Mouse (Mus musculus) C2C12 (cell line): ENCODE data around the gene Smad9. TPM values are rescaled to one million over a fixed set of nuclear protein-coding genes. Genes with fewer than 3 reads are reported as not detected.

Experiments
- H3K27me3 ChIP-seq: one replicate; pipeline ENCODE4 v1.6.1; 2011; ENCODE audit not compliant: control insufficient read depth, insufficient read depth, insufficient read length
- H3K36me3 ChIP-seq: one replicate; pipeline ENCODE4 v1.6.1; 2011; ENCODE audit not compliant: control insufficient read depth, insufficient read depth
- H3K4me3 ChIP-seq: one replicate; pipeline ENCODE4 v1.5.1; 2011; ENCODE audit warnings: mild to moderate bottlenecking, control low read depth; ENCODE audit not compliant: poor library complexity, insufficient read depth, severe bottlenecking
- H3K79me2 ChIP-seq: one replicate; pipeline ENCODE4 v1.6.1; 2011; ENCODE audit not compliant: control insufficient read depth, insufficient read depth
- H3K79me3 ChIP-seq: one replicate; pipeline ENCODE4 v1.6.1; 2011; ENCODE audit warnings: low read depth, control low read depth
- H3ac ChIP-seq: one replicate; pipeline ENCODE3; 2011; ENCODE audit warnings: low read depth; ENCODE audit not compliant: control insufficient read depth, insufficient read length
- CEBPB ChIP-seq: IDR thresholded peaks from one replicate; pipeline ENCODE4 v1.6.1; 2011; ENCODE audit warnings: low read depth, mild to moderate bottlenecking, control low read depth, moderate library complexity
- CTCF ChIP-seq: IDR thresholded peaks from one replicate; pipeline ENCODE4 v1.5.1; 2011; ENCODE audit not compliant: control insufficient read depth, insufficient read depth, insufficient read length
- FOSL1 ChIP-seq: IDR thresholded peaks from one replicate; pipeline ENCODE4 v1.8.0; 2011; ENCODE audit warnings: mild to moderate bottlenecking, low read length; ENCODE audit not compliant: poor library complexity, insufficient read depth, severe bottlenecking
- MAX ChIP-seq: IDR thresholded peaks from one replicate; pipeline ENCODE4 v1.6.1; 2011; ENCODE audit warnings: mild to moderate bottlenecking, control low read depth
- MYOD1 ChIP-seq: IDR thresholded peaks from one replicate; pipeline ENCODE4 v1.6.1; 2011; ENCODE audit warnings: low read depth; ENCODE audit not compliant: control insufficient read depth, insufficient read length
- MYOG ChIP-seq: IDR thresholded peaks from one replicate; pipeline ENCODE4 v1.6.1; 2011; ENCODE audit not compliant: control insufficient read depth, insufficient read length; ENCODE audit errors: extremely low read depth
- USF1 ChIP-seq: IDR thresholded peaks from one replicate; pipeline ENCODE4 v1.6.1; 2011; ENCODE audit warnings: low read depth, mild to moderate bottlenecking, control low read depth, moderate library complexity
- polyA plus RNA-seq: library from polyadenylated mRNA; unstranded; fragments of >200 nt; fragmentation: generic; extraction: Trizol; gene quantifications from one replicate; pipeline ENCODE4 v1.2.1, GENCODE M21; 2012; ENCODE audit warnings: missing spikeins

Gene Smad9
- polyA plus RNA-seq, 1 experiment = 2.5 TPM

DNA sequence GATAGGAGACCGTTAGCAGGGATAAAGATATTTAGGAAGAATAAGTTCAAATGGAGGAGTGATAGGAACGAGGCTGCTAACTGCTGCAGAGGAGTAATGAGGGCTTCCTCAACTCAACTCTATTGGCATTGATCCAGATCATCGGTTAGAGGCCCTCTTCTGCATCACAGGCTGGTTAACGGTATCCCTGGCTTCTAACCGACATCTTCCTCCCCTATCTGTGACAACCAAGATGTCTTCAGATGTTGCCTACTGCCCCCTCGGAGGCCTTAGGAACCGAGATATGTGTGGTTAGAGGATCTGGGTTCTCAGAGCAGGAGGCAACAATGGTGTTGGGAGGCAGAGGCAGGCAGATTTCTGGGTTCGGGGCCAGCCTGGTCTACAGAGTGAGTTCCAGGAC lies 13.2 kb downstream of the Smad9 start:
- Histone ChIP-seq H3ac (no peak overlapping the region), H3K4me3 (no peak overlapping the region), H3K79me3 (no peaks in the 10 kb centered on the region), H3K79me2 (no peaks in the 10 kb centered on the region), H3K27me3 (no peaks in the 10 kb centered on the region), H3K36me3 (no peaks in the 10 kb centered on the region)
- TF ChIP-seq FOSL1 (no peak), MYOG (no peak), MYOD1 (no peak), USF1 (no peak)

DNA sequence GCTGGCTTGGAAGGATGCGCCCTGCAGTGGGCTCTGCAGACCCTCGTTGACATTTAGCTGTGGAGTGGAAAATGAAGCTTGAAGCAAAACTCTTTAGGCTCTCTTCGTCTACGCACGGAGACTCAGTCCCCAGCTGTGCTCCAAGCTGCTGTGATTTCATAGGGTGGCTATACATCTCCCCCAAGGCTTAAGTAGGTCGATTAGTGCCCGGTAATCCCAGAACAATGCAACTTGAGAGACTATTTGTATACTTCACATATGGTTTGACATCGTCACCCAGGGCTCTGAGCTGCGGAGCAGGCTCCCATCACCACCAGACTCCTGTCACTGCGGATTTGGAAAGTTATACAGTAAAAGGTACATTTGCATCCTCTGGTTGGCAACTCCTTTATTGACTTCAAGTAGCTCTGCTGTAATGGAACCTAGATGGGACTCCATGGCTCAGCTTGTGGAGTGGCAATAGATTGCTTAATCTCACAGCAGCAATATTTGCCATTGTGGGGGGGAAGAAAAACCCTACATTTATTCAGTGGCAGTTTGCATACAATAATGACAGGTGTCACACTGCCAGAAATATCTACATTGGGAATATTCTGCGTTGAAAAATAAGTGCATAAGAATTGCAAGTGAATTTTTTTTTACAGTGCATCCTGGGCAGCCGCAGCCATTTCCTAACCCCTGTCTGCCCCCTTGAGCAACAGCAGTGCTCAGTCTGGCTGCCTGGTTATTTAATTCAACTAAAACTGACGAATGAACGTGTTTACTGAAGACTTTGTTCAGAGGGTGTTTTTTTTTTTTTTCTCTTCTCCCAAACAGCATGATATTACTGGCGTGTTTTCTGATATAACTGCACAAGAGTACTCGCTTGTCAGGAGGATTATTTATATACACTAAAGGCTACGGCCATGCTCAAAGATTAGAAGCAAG lies 14.2 kb downstream of the Smad9 start:
- H3K79me3 ChIP-seq = no peaks in the 10 kb centered on the region
- no peaks in the 10 kb centered on the region for H3K36me3 ChIP-seq
- no peak overlapping the region for H3ac ChIP-seq
- no peaks in the 10 kb centered on the region for H3K27me3 ChIP-seq
- no peak overlapping the region for H3K4me3 ChIP-seq
- no peaks in the 10 kb centered on the region for H3K79me2 ChIP-seq
- TF ChIP-seq MYOG (no peak), MYOD1 (no peak), CEBPB (no peak), CTCF (no peak), USF1 (no peak), MAX (no peak)

DNA sequence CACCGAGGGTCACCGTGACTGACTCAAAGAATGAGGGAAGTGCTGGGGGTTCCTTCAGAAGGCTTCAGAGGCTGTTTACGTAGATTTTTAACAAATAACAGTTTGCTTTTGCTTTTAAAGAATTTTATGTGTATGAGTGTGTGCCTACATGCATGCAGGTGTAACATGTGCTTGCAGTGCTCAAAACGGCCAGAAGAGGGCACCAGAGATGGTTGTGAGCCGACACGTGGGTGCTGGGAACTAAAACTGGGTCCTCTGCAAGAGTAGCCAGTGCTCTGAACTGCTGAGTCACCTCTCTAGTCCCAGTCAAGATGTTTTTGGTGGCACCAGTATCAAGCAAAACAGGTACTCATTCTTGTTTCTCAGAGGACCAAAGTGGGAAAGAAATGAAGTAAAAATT lies 18.2 kb downstream of the Smad9 start:
- Histone ChIP-seq H3ac (no peak overlapping the region), H3K79me2 (no peaks in the 10 kb centered on the region), H3K79me3 (no peaks in the 10 kb centered on the region), H3K36me3 (no peaks in the 10 kb centered on the region), H3K4me3 (no peak overlapping the region), H3K27me3 (no peaks in the 10 kb centered on the region)
- TF ChIP-seq CTCF = no peak
- TF ChIP-seq MYOD1 = no peak
- no peak for TF ChIP-seq USF1
- no peak for TF ChIP-seq MYOG
- TF ChIP-seq CEBPB = no peak
- no peak for TF ChIP-seq MAX
- TF ChIP-seq FOSL1 = no peak

DNA sequence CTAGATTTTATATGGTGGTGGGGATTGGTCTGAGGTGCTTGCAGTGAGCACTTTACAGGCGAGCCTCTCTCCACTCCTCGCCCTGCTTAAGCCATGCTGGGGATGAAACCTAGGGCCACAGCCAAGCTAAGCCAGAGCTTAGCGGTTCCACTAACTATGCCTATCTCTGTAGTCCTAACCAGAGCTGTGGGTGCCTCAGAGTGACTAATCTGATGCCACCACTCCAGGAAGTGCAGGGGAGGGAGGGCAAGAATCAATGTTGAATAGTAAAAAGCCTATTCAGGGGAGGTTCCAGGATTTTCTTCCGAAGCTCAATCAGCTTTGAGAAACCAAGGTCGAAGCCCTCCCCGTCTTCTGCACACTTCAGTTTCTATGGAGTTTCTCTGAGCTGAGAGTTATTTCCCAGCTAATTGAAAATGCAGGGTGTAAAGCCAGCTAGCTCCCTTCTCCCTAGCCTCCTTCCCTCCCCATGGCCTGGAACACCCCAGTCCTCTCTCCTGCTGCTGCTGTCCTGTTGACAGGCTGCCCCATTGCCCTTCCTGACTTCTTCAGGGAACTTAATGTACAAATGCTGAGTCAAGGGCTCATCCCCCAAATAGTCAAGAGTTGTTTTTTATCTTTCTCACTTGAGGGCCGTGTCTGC lies 20.7 kb downstream of the Smad9 start:
- H3K79me2 ChIP-seq = no peaks in the 10 kb centered on the region
- TF ChIP-seq MYOD1 (no peak), MAX (no peak), MYOG (no peak), CEBPB (no peak), CTCF (no peak), USF1 (no peak)
- no peaks in the 10 kb centered on the region for H3K36me3 ChIP-seq
- H3ac ChIP-seq = no peak overlapping the region
- no peak overlapping the region for H3K4me3 ChIP-seq
- H3K79me3 ChIP-seq = no peaks in the 10 kb centered on the region
- no peaks in the 10 kb centered on the region for H3K27me3 ChIP-seq

DNA sequence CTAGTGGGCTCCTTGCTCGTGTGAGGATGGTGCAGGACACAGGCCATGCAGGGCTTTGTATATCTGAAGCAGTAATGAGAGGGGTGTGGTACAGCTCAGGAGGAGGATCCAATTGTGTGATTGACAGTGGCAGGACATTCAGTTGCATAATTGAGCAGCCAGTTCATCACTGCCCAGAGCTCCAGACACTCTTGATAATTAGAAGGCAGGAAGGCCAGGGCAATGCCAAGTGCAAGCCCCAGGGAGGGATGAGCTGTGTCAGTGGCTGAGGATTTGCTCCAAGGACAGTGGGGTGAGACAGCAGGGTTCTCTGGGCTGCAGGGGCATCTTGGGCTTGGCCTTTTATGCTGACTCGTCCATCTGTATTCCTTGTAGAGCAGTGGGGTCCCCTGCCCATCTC lies 35.2 kb downstream of the Smad9 start:
- H3K79me3 ChIP-seq = no peaks in the 10 kb centered on the region
- no peak for TF ChIP-seq USF1
- TF ChIP-seq MAX = no peak
- TF ChIP-seq CTCF = no peak
- no peak for TF ChIP-seq MYOD1
- no peak for TF ChIP-seq CEBPB
- no peak for TF ChIP-seq FOSL1
- TF ChIP-seq MYOG = no peak

More for the DNA sequence above, 35.2 kb downstream of the Smad9 start:
- Histone ChIP-seq H3ac (no peak overlapping the region), H3K4me3 (no peak overlapping the region), H3K27me3 (no peaks in the 10 kb centered on the region), H3K79me2 (no peaks in the 10 kb centered on the region), H3K36me3 (no peaks in the 10 kb centered on the region)
